Mouse (Mus musculus): ENCODE measurements around the gene Fastk. TPM values are rescaled to one million over a fixed set of nuclear protein-coding genes. Genes with fewer than 3 reads are reported as not detected.

The Fastk gene
- polyA plus RNA-seq, 1 experiment from 2014 or later: 91.5 TPM

DNA sequence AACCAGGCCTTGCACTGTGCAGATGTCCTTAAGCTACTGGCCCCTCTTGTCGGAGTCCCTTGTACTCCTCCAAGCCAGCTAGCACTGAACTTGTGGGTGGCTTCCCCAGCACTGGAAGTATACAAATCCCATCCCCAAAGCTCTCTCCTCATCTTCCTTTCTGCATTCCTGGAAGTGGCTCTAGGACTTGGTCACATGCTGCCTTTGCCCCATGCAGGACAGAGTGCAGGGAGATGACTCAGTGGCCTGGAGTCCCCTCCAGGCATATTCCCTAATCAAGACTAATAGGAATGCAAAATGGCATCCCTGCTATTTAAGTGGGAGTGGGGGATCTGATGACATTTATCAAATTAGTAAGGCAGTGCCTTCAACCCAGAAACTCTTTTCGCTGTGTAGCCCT is 33.0 kb downstream of the Fastk start:
- Histone ChIP-seq H3K4me1 (ENCODE audit: insufficient read depth) (no peaks in the 10 kb centered on the region), H3K27ac (ENCODE audit: low read depth) (no peak overlapping the region), H3K9ac (no peak overlapping the region), H3K4me3 (ENCODE audit: low read depth, low read length) (no peak overlapping the region), H3K9me3 (ENCODE audit: low read depth, low read length) (no peaks in the 10 kb centered on the region), H3K27me3 (ENCODE audit: insufficient read depth, low read length) (0 out of 2 replicates have a peak, but pooled peaks cover 5% of the 10 kb centered on the region), H3K4me2 (no peak overlapping the region), H3K36me3 (ENCODE audit: insufficient read depth) (peaks cover 15% of the 10 kb centered on the region; the same call in 1 of the 2 replicates)
- no peak for ATAC-seq (ENCODE audit: insufficient read depth)
- no peak for DNase-seq
- 85% methylated on average over 2 of the region's 2 CpGs for WGBS
- TF ChIP-seq CTCF (IDR thresholded peaks at IDR 0.05; ENCODE audit: low read depth): no peak

DNA sequence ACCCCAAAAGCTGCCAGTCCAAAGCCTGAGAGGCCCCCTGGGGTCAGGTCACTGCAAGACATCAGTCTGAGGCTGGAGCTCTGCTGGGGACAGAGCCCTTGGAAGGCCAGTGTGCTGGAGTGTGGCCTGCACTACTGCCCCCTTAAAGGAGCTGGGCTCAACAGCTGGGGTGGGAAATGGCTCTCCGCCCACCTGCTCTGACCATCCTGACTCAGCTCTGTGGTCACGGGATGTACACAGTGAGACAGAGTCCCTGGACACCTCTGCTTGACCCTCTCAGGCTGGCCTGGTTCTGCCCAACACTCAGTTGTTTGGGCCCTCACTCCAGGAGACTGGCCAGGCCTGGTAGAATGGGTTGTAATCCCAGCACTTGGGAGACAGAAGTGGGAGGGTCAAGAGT is 35.6 kb downstream of the Fastk start:
- no peak overlapping the region for H3K4me3 ChIP-seq (ENCODE audit: low read depth, low read length)
- H3K9me3 ChIP-seq (ENCODE audit: low read depth, low read length): no peaks in the 10 kb centered on the region
- WGBS: 73% methylated on average over 2 of the region's 2 CpGs
- no peaks in the 10 kb centered on the region for H3K4me1 ChIP-seq (ENCODE audit: insufficient read depth)
- no peak overlapping the region for H3K4me2 ChIP-seq
- 0 out of 2 replicates have a peak, but pooled peaks cover 5% of the 10 kb centered on the region for H3K27me3 ChIP-seq (ENCODE audit: insufficient read depth, low read length)
- ATAC-seq (ENCODE audit: insufficient read depth) (no peak), DNase-seq (no peak)
- H3K27ac ChIP-seq (ENCODE audit: low read depth): no peak overlapping the region
- no peak for TF ChIP-seq CTCF (IDR thresholded peaks at IDR 0.05; ENCODE audit: low read depth)
- H3K9ac ChIP-seq: no peak overlapping the region
- peaks cover 26% of the 10 kb centered on the region; the same call in 1 of the 2 replicates for H3K36me3 ChIP-seq (ENCODE audit: insufficient read depth)

DNA sequence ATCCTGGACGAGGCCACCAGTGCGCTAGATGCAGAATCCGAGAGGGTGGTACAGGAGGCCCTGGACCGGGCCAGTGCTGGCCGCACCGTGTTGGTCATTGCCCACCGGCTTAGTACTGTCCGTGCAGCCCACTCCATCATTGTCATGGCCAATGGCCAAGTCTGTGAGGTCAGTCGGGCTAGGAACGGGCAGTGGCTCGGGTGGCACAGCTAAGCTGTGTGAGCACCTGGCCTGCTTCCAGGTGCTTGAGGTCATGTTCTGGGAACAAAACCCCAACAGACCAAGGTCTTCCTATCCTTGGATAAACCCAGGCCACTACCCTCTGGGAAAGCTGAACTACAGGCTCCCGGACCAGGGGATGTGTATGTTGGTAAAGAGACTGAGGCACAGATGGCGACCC is 36.4 kb downstream of the Fastk start:
- Histone ChIP-seq H3K36me3 (ENCODE audit: insufficient read depth) (peaks cover 27% of the 10 kb centered on the region; the same call in 1 of the 2 replicates), H3K9me3 (ENCODE audit: low read depth, low read length) (no peaks in the 10 kb centered on the region), H3K27ac (ENCODE audit: low read depth) (no peak overlapping the region), H3K4me1 (ENCODE audit: insufficient read depth) (no peaks in the 10 kb centered on the region), H3K4me2 (no peak overlapping the region), H3K4me3 (ENCODE audit: low read depth, low read length) (no peak overlapping the region), H3K27me3 (ENCODE audit: insufficient read depth, low read length) (no peaks in the 10 kb centered on the region), H3K9ac (no peak overlapping the region)
- ATAC-seq (ENCODE audit: insufficient read depth): no peak
- DNase-seq: no peak
- TF ChIP-seq CTCF (IDR thresholded peaks at IDR 0.05; ENCODE audit: low read depth): no peak
- 86% methylated on average over 13 of the region's 13 CpGs for WGBS

DNA sequence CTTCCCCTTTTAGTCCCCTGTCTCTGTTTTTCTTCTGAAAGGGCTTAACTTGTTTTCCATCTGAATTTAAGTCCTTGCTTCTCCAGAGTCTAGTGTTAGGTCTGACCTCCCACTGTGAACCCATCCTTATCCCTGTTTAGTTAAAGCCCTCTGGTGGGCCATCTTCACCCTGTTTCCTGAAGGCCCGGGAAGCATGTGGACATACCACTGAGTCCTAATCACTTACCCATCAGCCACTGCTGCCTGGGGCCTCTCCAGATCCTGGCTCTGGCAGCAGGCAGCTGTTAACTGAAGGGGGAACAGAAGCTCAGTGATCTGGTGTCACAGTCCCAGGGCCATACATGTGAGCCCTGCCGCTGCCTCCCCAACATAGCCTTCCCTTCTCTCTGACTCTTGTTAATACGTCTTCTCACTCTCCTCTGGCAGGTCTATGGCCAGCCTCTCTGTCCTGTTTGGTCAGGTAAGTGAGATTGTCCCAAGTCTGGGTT is 39.7 kb downstream of the Fastk start:
- ATAC-seq (ENCODE audit: insufficient read depth) (no peak), DNase-seq (no peak)
- H3K9me3 ChIP-seq (ENCODE audit: low read depth, low read length): no peaks in the 10 kb centered on the region
- no peak overlapping the region for H3K9ac ChIP-seq
- no peak overlapping the region for H3K27ac ChIP-seq (ENCODE audit: low read depth)
- H3K4me3 ChIP-seq (ENCODE audit: low read depth, low read length): no peak overlapping the region
- H3K4me1 ChIP-seq (ENCODE audit: insufficient read depth): no peaks in the 10 kb centered on the region
- H3K36me3 ChIP-seq (ENCODE audit: insufficient read depth): peaks cover 51% of the 10 kb centered on the region; the same call in 1 of the 2 replicates
- no peak for TF ChIP-seq CTCF (IDR thresholded peaks at IDR 0.05; ENCODE audit: low read depth)
- H3K4me2 ChIP-seq: no peak overlapping the region
- WGBS: 66% methylated on average over 3 of the region's 3 CpGs
- H3K27me3 ChIP-seq (ENCODE audit: insufficient read depth, low read length): no peaks in the 10 kb centered on the region

DNA sequence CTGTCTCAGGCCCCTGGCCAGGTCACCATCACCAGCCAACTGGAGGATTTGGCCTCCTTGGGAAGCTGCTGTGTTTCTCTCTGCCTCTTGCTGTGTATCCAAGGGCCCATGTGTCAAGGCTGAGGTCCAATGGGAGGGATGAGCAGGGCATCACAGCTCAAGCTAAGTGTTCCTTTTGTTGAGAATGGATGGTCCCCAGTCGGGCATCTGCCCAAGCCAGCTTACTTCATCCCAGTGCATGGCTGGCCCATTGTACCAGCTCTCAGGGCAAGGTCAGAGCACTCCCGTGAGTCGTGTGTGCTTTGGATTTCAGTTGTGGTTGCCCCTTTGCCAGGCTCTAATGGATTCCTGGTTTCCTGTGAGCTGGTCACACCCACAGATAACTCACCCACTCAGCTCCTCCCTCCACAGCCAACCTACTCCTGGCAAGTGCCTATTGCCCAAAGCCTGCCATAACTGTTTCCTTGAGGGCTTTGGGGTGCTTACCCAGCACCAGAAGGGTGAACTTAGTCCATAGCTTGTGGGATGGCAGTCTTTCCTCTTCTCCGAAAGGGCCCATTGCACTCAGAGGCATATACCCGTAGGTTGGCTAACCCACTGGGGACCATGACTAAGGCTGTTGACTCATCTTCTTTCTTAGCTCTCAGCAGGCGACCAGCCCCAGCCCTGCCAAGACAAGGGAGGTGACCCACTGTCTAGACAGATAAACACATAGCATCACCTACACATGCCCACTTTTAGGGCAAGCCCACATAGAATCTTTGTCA is 40.3 kb downstream of the Fastk start:
- Histone ChIP-seq H3K4me3 (ENCODE audit: low read depth, low read length) (no peak overlapping the region), H3K9ac (no peak overlapping the region), H3K4me2 (no peak overlapping the region), H3K4me1 (ENCODE audit: insufficient read depth) (no peaks in the 10 kb centered on the region), H3K27me3 (ENCODE audit: insufficient read depth, low read length) (no peaks in the 10 kb centered on the region), H3K9me3 (ENCODE audit: low read depth, low read length) (no peaks in the 10 kb centered on the region), H3K36me3 (ENCODE audit: insufficient read depth) (peaks cover 51% of the 10 kb centered on the region; the same call in 1 of the 2 replicates), H3K27ac (ENCODE audit: low read depth) (no peak overlapping the region)
- ATAC-seq (ENCODE audit: insufficient read depth) (no peak), DNase-seq (no peak)
- WGBS: 83% methylated on average over 6 of the region's 6 CpGs
- no peak for TF ChIP-seq CTCF (IDR thresholded peaks at IDR 0.05; ENCODE audit: low read depth)

DNA sequence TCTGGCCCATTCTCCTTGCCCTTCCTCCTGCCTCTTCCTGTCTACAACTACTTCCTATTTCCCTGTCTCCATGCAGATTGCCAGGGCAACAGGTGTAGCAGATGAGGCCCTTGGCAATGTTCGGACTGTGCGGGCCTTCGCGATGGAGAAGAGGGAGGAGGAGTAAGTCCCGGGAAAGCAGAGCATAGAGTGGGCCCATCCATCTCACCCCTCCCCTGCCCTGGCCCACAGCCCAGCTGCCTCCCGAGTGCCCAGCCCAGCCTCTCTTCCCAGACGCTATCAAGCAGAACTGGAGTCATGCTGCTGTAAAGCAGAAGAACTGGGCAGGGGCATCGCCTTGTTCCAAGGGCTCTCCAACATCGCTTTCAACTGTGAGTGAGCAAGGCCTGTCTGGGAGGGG is 43.1 kb downstream of the Fastk start:
- Histone ChIP-seq H3K9ac (no peak overlapping the region), H3K9me3 (ENCODE audit: low read depth, low read length) (no peaks in the 10 kb centered on the region), H3K36me3 (ENCODE audit: insufficient read depth) (peaks cover 35% of the 10 kb centered on the region; the same call in 1 of the 2 replicates), H3K4me1 (ENCODE audit: insufficient read depth) (no peaks in the 10 kb centered on the region), H3K4me3 (ENCODE audit: low read depth, low read length) (no peak overlapping the region), H3K27ac (ENCODE audit: low read depth) (no peak overlapping the region), H3K4me2 (no peak overlapping the region), H3K27me3 (ENCODE audit: insufficient read depth, low read length) (no peaks in the 10 kb centered on the region)
- no peak for DNase-seq
- ATAC-seq (ENCODE audit: insufficient read depth): peak; percentile 47; the same call in 1 of the 2 replicates
- WGBS: 68% methylated on average over 9 of the region's 9 CpGs
- TF ChIP-seq CTCF (IDR thresholded peaks at IDR 0.05; ENCODE audit: low read depth): no peak

DNA sequence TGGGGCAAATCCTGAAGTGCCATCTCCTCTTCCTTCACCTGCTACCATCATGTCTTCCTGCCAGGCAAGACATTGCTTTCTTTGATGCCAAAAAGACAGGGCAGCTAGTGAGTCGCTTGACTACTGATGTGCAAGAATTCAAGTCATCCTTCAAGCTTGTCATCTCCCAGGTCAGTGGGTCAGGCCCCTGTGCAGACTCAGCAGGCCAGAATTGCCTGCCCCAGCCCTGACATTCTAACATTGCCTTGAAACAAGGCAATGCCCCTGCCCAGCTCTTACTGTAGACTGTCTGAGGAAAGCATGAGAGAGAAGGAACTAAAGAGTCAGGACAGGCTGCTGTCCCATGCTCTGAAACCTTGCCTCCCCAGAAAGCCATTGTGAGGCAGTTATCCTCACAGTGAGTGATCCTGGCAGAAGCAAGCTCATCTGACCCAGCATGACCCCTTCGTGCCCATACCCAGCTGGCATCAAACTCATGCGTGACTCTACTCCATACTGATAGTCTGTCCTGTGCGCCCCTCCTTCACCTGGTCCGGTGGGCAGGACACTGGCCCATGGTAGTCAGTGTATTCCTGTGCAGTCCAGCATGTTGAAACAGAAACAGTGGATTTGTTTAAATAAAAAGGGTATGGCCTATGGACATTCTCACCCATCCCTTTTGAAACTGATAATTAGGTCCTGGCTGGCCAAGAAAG is 44.0 kb downstream of the Fastk start:
- DNase-seq (no peak), ATAC-seq (ENCODE audit: insufficient read depth) (no peak)
- no peaks in the 10 kb centered on the region for H3K9me3 ChIP-seq (ENCODE audit: low read depth, low read length)
- no peak overlapping the region for H3K4me3 ChIP-seq (ENCODE audit: low read depth, low read length)
- H3K36me3 ChIP-seq (ENCODE audit: insufficient read depth): peaks cover 26% of the 10 kb centered on the region; the same call in 1 of the 2 replicates
- H3K27ac ChIP-seq (ENCODE audit: low read depth): no peak overlapping the region
- H3K4me1 ChIP-seq (ENCODE audit: insufficient read depth): no peaks in the 10 kb centered on the region
- no peak for TF ChIP-seq CTCF (IDR thresholded peaks at IDR 0.05; ENCODE audit: low read depth)
- no peak overlapping the region for H3K9ac ChIP-seq
- H3K27me3 ChIP-seq (ENCODE audit: insufficient read depth, low read length): no peaks in the 10 kb centered on the region
- H3K4me2 ChIP-seq: no peak overlapping the region
- 86% methylated on average over 5 of the region's 5 CpGs for WGBS

Data from lung, embryonic 14.5 days (tissue).